Mouse (Mus musculus): ENCODE measurements around the gene Ubac2.

DNA sequence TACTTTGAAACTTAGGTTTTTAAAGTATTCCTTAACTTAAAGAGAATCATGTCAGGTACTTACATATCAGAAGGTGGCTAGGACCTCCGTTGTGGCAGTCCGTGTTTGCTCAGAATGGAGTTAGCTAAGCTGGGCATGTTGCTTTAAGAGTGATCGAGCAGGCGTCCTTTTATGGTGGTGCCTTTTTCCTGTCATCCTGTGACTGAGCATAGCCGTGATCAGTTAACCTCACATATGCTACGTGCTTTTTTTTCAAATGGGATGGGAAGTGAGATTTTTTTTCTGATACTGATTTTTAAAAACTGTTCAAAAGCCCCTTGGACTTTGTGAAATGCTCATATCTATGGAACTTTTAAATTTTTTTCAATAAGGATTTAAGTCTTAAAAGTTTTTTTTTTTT lies 86.6 kb downstream of the Ubac2 start, which contains the start of gene Gpr183:
- TF ChIP-seq CTCF (IDR thresholded peaks at IDR 0.05; ENCODE audit: low read depth) (no peak), EP300 (IDR thresholded peaks at IDR 0.05; ENCODE audit: low read depth) (no peak)
